Mouse (Mus musculus) C2C12 (cell line): Measurements from ENCODE around the gene Nox3. TPM values are rescaled to one million over a fixed set of nuclear protein-coding genes. Genes with fewer than 3 reads are reported as not detected.

Experiments used
- H3K27me3 ChIP-seq: one replicate; pipeline ENCODE4 v1.6.1; 2011; ENCODE audit not compliant: control insufficient read depth, insufficient read depth, insufficient read length
- H3K36me3 ChIP-seq: one replicate; pipeline ENCODE4 v1.6.1; 2011; ENCODE audit not compliant: control insufficient read depth, insufficient read depth
- H3K4me3 ChIP-seq: one replicate; pipeline ENCODE4 v1.5.1; 2011; ENCODE audit warnings: mild to moderate bottlenecking, control low read depth; ENCODE audit not compliant: poor library complexity, insufficient read depth, severe bottlenecking
- H3K79me2 ChIP-seq: one replicate; pipeline ENCODE4 v1.6.1; 2011; ENCODE audit not compliant: control insufficient read depth, insufficient read depth
- H3K79me3 ChIP-seq: one replicate; pipeline ENCODE4 v1.6.1; 2011; ENCODE audit warnings: low read depth, control low read depth
- H3ac ChIP-seq: one replicate; pipeline ENCODE3; 2011; ENCODE audit warnings: low read depth; ENCODE audit not compliant: control insufficient read depth, insufficient read length
- CEBPB ChIP-seq: IDR thresholded peaks from one replicate; pipeline ENCODE4 v1.6.1; 2011; ENCODE audit warnings: low read depth, mild to moderate bottlenecking, control low read depth, moderate library complexity
- CTCF ChIP-seq: IDR thresholded peaks from one replicate; pipeline ENCODE4 v1.5.1; 2011; ENCODE audit not compliant: control insufficient read depth, insufficient read depth, insufficient read length
- FOSL1 ChIP-seq: IDR thresholded peaks from one replicate; pipeline ENCODE4 v1.8.0; 2011; ENCODE audit warnings: mild to moderate bottlenecking, low read length; ENCODE audit not compliant: poor library complexity, insufficient read depth, severe bottlenecking
- MAX ChIP-seq: IDR thresholded peaks from one replicate; pipeline ENCODE4 v1.6.1; 2011; ENCODE audit warnings: mild to moderate bottlenecking, control low read depth
- MYOD1 ChIP-seq: IDR thresholded peaks from one replicate; pipeline ENCODE4 v1.6.1; 2011; ENCODE audit warnings: low read depth; ENCODE audit not compliant: control insufficient read depth, insufficient read length
- MYOG ChIP-seq: IDR thresholded peaks from one replicate; pipeline ENCODE4 v1.6.1; 2011; ENCODE audit not compliant: control insufficient read depth, insufficient read length; ENCODE audit errors: extremely low read depth
- USF1 ChIP-seq: IDR thresholded peaks from one replicate; pipeline ENCODE4 v1.6.1; 2011; ENCODE audit warnings: low read depth, mild to moderate bottlenecking, control low read depth, moderate library complexity
- polyA plus RNA-seq: library from polyadenylated mRNA; unstranded; fragments of >200 nt; fragmentation: generic; extraction: Trizol; gene quantifications from one replicate; pipeline ENCODE4 v1.2.1, GENCODE M21; 2012; ENCODE audit warnings: missing spikeins

Gene Nox3
- polyA plus RNA-seq, 1 experiment: not detected

DNA sequence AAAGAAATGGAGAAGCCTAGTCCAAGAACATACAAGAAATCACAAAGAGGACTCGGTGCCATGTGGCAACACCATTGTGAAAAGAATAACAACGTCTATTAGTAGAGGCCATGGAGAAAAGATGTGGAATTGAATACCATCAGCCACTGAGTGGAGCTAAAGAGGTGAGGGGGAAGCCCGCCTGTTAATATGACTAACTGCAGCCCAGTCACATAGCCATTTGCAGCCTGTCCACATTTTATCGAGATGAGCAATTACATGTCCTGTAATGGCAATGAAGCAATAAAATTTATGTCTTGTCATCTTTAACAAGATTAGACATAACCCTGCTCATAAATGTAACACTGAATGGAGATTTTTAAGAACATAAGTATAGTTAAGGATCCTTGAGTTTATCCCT lies 30.7 kb downstream of the Nox3 start:
- no peaks in the 10 kb centered on the region for H3K27me3 ChIP-seq
- no peaks in the 10 kb centered on the region for H3K36me3 ChIP-seq
- H3K79me2 ChIP-seq: no peaks in the 10 kb centered on the region
- no peaks in the 10 kb centered on the region for H3K79me3 ChIP-seq
- no peak overlapping the region for H3K4me3 ChIP-seq
- no peak overlapping the region for H3ac ChIP-seq
- TF ChIP-seq CEBPB: no peak

- H3K36me3 ChIP-seq: no peaks in the 10 kb centered on the region
- H3K79me2 ChIP-seq: no peaks in the 10 kb centered on the region
- no peak overlapping the region for H3ac ChIP-seq
- no peaks in the 10 kb centered on the region for H3K79me3 ChIP-seq
- TF ChIP-seq FOSL1 (no peak), CEBPB (no peak), MYOD1 (no peak), MAX (no peak), USF1 (no peak), CTCF (no peak), MYOG (no peak)
- H3K27me3 ChIP-seq: peaks cover 10% of the 10 kb centered on the region
- H3K4me3 ChIP-seq: no peak overlapping the region
Measured at GRCm38 (mm10) chr17:3659497-3659896, 36.6 kb downstream of the Nox3 start.

GRCm38 (mm10) chr17:3650377-3650776 lies 45.7 kb downstream of the Nox3 start:
- no peak overlapping the region for H3K4me3 ChIP-seq
- H3K79me3 ChIP-seq: no peaks in the 10 kb centered on the region
- no peaks in the 10 kb centered on the region for H3K27me3 ChIP-seq
- H3ac ChIP-seq: no peak overlapping the region
- no peak for TF ChIP-seq CEBPB
- no peak for TF ChIP-seq MAX
- TF ChIP-seq USF1: no peak
- no peak for TF ChIP-seq FOSL1
- TF ChIP-seq MYOD1: no peak
- no peak for TF ChIP-seq CTCF
- no peak for TF ChIP-seq MYOG
- H3K79me2 ChIP-seq: no peaks in the 10 kb centered on the region
- no peaks in the 10 kb centered on the region for H3K36me3 ChIP-seq

- Histone ChIP-seq H3K79me2 (no peaks in the 10 kb centered on the region), H3K79me3 (no peaks in the 10 kb centered on the region), H3K36me3 (no peaks in the 10 kb centered on the region), H3ac (no peak overlapping the region), H3K4me3 (no peak overlapping the region), H3K27me3 (no peaks in the 10 kb centered on the region)
- TF ChIP-seq FOSL1 (no peak), CEBPB (no peak), USF1 (no peak), CTCF (no peak), MYOD1 (no peak), MYOG (no peak), MAX (no peak)
Measured at GRCm38 (mm10) chr17:3643582-3643981, 52.5 kb downstream of the Nox3 start.

- no peaks in the 10 kb centered on the region for H3K79me2 ChIP-seq
- no peak overlapping the region for H3K4me3 ChIP-seq
- H3K36me3 ChIP-seq: no peaks in the 10 kb centered on the region
- no peaks in the 10 kb centered on the region for H3K27me3 ChIP-seq
- no peak overlapping the region for H3ac ChIP-seq
- TF ChIP-seq MYOD1: no peak
- no peak for TF ChIP-seq CTCF
- no peak for TF ChIP-seq MAX
- TF ChIP-seq CEBPB: no peak
- TF ChIP-seq FOSL1: no peak
- TF ChIP-seq USF1: no peak
- H3K79me3 ChIP-seq: no peaks in the 10 kb centered on the region
Measured at GRCm38 (mm10) chr17:3641456-3641855, 54.6 kb downstream of the Nox3 start.

GRCm38 (mm10) chr17:3638757-3639156 lies 57.3 kb downstream of the Nox3 start:
- Histone ChIP-seq H3K27me3 (no peaks in the 10 kb centered on the region), H3K4me3 (no peak overlapping the region), H3ac (no peak overlapping the region), H3K79me3 (no peaks in the 10 kb centered on the region), H3K36me3 (no peaks in the 10 kb centered on the region), H3K79me2 (no peaks in the 10 kb centered on the region)
- TF ChIP-seq MAX (no peak), FOSL1 (no peak), CEBPB (no peak), MYOD1 (no peak), MYOG (no peak), CTCF (no peak), USF1 (no peak)
